Mouse (Mus musculus): Measurements from ENCODE around the gene Sprr2e. TPM values are rescaled to one million over a fixed set of nuclear protein-coding genes. Genes with fewer than 3 reads are reported as not detected.

Sprr2e gene
- total RNA-seq (2021) = not detected
- long read RNA-seq, experiment 1 = 0 reads
- long read RNA-seq, experiment 2 = 0 reads

DNA sequence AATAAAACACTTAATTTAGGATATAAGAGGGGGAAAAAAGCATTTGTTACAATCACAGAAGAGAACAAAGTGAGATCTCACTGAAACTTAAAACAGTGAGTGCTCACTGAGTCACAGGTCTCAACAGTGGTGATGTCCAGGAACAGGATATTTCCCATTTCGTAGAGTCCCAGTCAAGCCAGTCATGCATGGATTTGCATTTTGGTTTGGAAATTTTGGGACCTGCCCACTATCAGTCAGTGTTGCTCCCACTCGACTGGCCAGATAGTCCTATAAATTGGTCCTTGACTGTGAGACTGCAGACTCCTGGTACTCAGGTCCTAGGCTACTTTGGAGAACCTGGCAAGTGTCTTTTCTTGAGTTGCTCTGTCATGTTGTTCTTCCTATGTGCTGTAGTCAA, at the start of gene Sprr2e:
TSS of gene Sprr2e (plus strand) at position 301 of the 400 bp plus-strand sequence.
- intact Hi-C loops (cut with DNase I; ENCODE audit: low total_unique reads) = no loop called here
- DNase-seq = no peak

DNA sequence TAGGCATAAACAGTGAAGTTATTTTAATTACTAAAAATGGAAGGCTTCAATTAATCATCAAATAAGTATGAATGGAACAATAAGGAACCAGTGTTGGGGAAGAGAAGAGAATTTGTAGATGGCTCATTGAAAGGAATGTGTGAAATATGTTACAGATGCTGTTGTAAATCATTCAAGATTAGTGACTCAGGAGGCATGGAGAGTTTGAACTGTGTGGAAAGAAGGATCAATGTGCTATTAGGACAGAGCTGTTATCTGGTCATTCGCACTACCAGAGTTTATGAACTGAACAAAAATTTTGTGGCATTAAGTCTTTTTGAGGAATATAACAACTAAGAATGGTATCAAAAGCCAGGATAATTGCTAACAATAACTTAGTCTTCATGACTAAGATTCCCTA, 44.5 kb upstream of the Sprr2e start:
- DNase-seq = no peak
- intact Hi-C loops (cut with DNase I; ENCODE audit: low total_unique reads) = no loop called here

DNA sequence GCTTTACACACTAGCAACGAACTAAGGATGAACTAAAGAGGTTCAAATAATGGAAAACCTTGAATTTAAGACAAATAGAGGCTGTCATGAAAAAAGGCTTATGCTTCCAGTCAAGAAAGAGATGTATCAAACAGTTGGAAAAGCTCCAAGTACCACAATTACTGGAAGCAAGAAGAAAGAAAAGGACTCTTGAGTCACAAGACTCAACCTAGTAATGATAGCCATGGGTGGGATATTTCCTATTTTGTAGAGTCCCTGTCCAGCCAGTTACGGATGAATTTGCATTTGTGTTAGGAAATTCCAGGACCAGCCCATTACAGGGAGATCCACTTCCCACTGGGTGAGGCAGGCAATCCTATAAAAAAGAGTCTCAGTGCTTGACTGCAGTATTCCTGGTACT, 35.6 kb upstream of the Sprr2e start, which contains the start of gene Sprr2b:
TSS of gene Sprr2b (plus strand) at position 301 of the 400 bp plus-strand sequence.
- intact Hi-C loops (cut with DNase I; ENCODE audit: low total_unique reads) = no loop called here

DNA sequence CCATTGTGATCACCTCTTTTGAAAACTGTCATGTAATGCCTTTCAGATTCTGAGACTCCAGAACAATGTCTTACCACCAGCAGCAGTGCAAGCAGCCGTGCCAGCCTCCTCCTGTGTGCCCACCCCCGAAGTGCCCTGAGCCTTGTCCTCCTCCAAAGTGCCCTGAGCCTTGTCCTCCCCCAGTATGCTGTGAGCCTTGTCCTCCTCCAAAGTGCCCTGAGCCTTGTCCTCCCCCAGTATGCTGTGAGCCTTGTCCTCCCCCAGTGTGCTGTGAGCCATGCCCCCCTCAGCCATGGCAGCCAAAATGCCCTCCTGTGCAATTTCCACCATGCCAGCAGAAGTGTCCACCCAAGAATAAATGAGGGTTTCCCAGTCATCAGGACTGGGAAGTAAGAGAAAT, 34.6 kb upstream of the Sprr2e start:
- intact Hi-C loops (cut with DNase I; ENCODE audit: low total_unique reads) = no loop called here
- no peak for DNase-seq

More for the DNA sequence above, 35.6 kb upstream of the Sprr2e start, which contains the start of gene Sprr2b:
- no peak for DNase-seq

DNA sequence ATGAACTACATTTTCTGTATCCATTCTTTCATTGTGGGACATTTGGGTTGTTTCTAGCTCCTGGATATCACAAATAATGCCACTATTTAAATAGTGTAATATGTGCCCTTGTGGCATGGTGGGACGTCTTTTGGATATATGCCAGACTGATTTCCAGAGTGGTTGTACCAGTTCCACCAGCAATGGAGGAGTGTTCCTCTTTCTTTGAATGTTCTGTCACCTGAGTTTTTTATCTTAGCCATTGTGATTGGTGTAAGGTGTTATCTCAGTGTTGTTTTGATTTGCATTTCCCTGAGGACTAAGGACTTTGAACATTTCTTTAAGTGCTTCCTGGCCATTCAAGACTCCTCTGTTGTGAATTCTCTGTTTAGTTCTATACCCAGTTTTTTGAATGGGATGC, 15.7 kb upstream of the Sprr2e start:
- DNase-seq = no peak
- intact Hi-C loops (cut with DNase I; ENCODE audit: low total_unique reads) = no loop called here

DNA sequence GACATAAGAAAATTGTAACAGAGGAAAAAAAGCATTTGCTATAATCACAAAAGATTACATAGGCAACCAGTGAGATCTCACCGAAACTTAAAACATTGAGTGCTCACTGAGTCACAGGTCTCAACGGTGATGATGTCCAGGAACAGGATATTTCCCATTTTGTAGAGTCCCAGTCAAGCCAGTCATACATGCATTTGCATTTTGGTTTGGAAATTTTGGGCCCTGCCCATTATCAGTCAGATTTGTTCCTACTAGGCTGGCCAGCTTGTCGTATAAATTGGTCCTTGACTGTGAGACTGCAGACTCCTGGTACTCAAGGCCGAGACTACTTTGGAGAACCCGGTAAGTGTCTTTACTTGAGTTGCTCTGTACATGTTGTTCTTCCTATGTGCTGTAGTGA, 13.1 kb upstream of the Sprr2e start, which contains the start of gene Sprr2d:
TSS of gene Sprr2d (plus strand) at position 301 of the 400 bp plus-strand sequence.
- DNase-seq = no peak
- intact Hi-C loops (cut with DNase I; ENCODE audit: low total_unique reads) = no loop called here

DNA sequence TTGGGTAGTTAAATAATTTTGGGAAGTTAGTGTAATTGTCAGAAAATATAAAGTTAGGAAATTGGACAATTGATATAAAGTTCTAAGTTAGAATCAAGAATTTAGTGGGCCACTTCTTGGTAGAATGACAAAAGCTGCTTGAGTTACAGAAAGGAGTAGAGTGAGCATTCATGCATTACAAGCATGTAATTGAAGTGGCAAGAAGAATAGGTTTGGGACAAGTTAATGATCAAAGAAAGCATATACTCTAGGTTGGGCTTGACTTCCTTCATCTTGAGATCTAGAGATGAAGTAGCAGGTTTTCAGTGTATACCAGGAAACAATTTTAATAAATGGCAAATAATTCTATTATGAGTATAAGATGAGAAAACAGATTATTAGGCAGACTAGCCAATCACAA, 9.7 kb downstream of the Sprr2e start:
- DNase-seq = no peak
- intact Hi-C loops (cut with DNase I; ENCODE audit: low total_unique reads) = no loop called here

DNA sequence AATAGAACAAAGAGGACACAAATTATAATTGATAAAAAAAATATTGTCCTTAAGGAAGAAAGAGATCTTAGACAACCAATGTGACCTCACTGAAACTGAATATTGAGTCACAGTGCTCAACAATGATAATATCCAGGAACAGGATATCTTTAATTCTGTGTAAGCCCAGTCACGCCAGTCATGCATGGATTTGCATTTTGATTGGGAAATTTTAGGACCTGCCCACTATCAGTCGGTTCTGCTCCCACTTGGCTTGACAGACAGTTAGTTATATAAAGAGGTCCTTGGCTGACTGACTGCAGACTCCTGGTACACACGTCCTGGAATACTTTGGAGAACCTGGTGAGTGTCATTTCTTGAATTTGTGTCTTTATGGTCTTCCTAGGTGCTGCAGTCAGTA, 12.9 kb downstream of the Sprr2e start, which contains the start of gene Sprr2f:
TSS of gene Sprr2f (plus strand) at position 301 of the 400 bp plus-strand sequence.
- intact Hi-C loops (cut with DNase I; ENCODE audit: low total_unique reads) = no loop called here
- no peak for DNase-seq

DNA sequence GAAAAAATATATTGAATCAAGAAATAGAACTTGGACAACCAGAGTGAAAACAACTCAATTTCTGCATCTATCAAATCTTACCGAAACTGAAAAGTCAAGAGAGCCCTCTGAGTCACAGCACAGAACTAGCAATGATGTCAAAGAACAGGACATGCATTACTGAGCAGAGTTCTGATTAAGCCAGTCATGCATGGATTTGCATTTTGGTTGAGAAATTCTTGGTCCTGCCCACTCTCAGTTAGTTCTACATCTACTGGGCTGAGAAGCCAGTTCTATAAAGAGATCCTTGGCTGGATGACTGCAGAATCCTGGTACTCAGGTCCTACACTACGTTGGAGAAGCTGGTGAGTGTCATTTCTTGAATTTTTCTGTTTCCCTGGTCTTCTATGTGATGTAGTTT, 21.7 kb downstream of the Sprr2e start:
- no peak for DNase-seq
- intact Hi-C loops (cut with DNase I; ENCODE audit: low total_unique reads) = no loop called here

DNA sequence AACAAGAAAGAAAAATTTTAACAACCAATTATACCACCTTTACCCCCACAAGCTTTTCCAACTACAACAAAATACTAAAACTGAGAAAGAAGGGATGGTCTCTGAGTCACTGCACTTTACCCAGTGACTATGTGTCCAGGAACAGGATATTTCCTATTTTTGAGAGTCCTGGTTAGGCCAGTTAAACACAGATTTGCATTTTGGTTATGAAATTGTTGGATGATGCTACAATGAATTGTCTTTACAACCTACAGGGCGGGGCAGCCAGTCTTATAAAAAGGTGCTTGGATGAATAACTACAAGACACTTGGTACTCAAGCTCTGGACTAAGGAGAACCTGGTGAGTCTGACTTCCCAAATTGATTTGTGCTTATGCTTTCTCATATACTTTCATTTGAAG, 33.4 kb downstream of the Sprr2e start, which contains the start of gene Sprr2h:
TSS of gene Sprr2h (plus strand) at position 301 of the 400 bp plus-strand sequence.
- DNase-seq = no peak
- intact Hi-C loops (cut with DNase I; ENCODE audit: low total_unique reads) = no loop called here

DNA sequence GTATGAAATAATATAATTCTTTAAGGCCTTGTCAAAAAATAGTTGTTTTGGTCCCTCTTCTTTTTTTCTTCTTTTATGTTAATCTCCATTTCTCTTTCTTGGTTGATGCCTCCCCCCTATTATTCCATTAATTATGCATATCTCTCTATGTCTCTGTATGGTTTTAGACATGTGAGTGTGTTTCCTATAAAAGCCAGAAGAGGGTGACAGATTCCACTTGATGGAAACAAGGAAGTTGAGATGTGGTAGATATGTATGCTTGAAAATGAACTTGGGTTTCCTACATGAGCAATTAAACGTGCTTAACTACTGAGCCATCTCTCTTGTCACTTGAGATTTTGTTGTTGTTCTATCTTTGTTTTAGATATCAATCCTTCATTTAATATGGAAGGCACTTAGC, 42.4 kb downstream of the Sprr2e start:
- no peak for DNase-seq
- intact Hi-C loops (cut with DNase I; ENCODE audit: low total_unique reads) = no loop called here

Other genes starting within 250 kb of the Sprr2e start
- gene Prr9, start 228.2 kb upstream of the Sprr2e start, total RNA-seq (2021) = not detected
- not detected for gene Lelp1, start 209.4 kb upstream of the Sprr2e start, total RNA-seq (2021)
- not detected for gene Sprr2a1, start 136.3 kb upstream of the Sprr2e start, total RNA-seq (2021)
- gene Sprr2a2, start 136.2 kb upstream of the Sprr2e start, total RNA-seq (2021) = not detected
- not detected for gene Sprr2a3, start 66.7 kb upstream of the Sprr2e start, total RNA-seq (2021)
- gene Sprr2b, start 35.5 kb upstream of the Sprr2e start, total RNA-seq (2021) = not detected
- gene Sprr2d, start 13.0 kb upstream of the Sprr2e start, total RNA-seq (2021) = not detected
- gene Sprr2f, start 13.0 kb downstream of the Sprr2e start, total RNA-seq (2021) = not detected
- not detected for gene Sprr2h, start 33.5 kb downstream of the Sprr2e start, total RNA-seq (2021)
- gene Sprr2i, start 55.8 kb downstream of the Sprr2e start, total RNA-seq (2021) = not detected
- gene Sprr2j-ps, start 65.9 kb downstream of the Sprr2e start, total RNA-seq (2021) = not detected
- gene Gm9774, start 77.3 kb downstream of the Sprr2e start, total RNA-seq (2021) = 1 to 10 TPM; 2.7 to 3.8 TPM
- not detected for gene Sprr2k, start 80.4 kb downstream of the Sprr2e start, total RNA-seq (2021)
- gene Sprr1b, start 86.6 kb downstream of the Sprr2e start, total RNA-seq (2021) = not detected
- not detected for gene Sprr3, start 106.6 kb downstream of the Sprr2e start, total RNA-seq (2021)
- not detected for gene Sprr1a, start 133.8 kb downstream of the Sprr2e start, total RNA-seq (2021)
- gene Sprr4, start 148.3 kb downstream of the Sprr2e start, total RNA-seq (2021) = not detected
- not detected for gene 2310046K23Rik, start 182.4 kb downstream of the Sprr2e start, total RNA-seq (2021)
- gene Ivl, start 221.6 kb downstream of the Sprr2e start, total RNA-seq (2021) = not detected
- not detected for gene Smcp, start 236.9 kb downstream of the Sprr2e start, total RNA-seq (2021)